Comparison of ENCODE assay signal across 9 mouse cellular contexts in the genomic region with DNA sequence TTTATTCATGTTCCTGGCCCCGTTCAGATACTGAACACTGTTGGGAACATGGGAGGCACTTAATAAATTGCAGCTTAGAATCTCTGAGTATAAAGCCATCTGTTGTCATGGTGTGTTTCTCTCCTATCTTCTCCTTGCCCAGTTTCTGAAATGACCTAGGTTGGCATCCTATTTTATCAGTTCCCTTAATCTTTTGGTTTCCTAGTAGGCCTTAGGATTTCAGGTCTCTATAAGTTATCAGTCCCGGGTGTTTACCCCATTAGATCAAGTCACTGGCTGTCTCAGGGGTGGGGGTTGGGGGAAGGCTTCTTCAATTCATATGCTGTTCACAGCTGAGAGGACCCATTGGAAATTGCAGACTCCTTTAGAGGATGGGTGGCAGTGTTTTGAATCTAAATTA. TPM values are rescaled to one million over a fixed set of nuclear protein-coding genes. Genes with fewer than 3 reads are reported as not detected.
DNase-seq lines count a peak whose midpoint lies in the region; ATAC-seq and TF ChIP-seq lines count a peak whose summit lies in the region.
"Had no signal": no experiment of that assay in that cellular context is flagged by ENCODE, and none has a peak within 500 bp of the region (broad histone marks: within the 10 kb centered on the region; RNA-seq: fewer than 3 reads in every experiment).

No protein-coding gene starts in this region.

- peaks cover 22% of the 10 kb centered on the region for H3K36me3 ChIP-seq in erythroblast, embryonic 14.5 days (ENCODE audit: control insufficient read depth)
- peaks cover 7% of the 10 kb centered on the region for H3K36me3 ChIP-seq in C2C12 (ENCODE audit: control insufficient read depth, insufficient read depth)
- H3K36me3 ChIP-seq in forebrain, postnatal 0 days (ENCODE audit: insufficient read depth): 0 out of 2 replicates have a peak, but pooled peaks cover 2% of the 10 kb centered on the region
- no peaks in the 10 kb centered on the region; the same call in 1 of the 2 replicates for H3K36me3 ChIP-seq in liver, embryonic 16.5 days (ENCODE audit: control insufficient read depth, insufficient read depth)

- no peak overlapping the region for H3ac ChIP-seq in C2C12 (ENCODE audit: control insufficient read depth, insufficient read length, low read depth)

- peaks cover 27% of the 10 kb centered on the region for H3K4me1 ChIP-seq in erythroblast, embryonic 14.5 days (ENCODE audit: control insufficient read depth)
- H3K4me1 ChIP-seq in forebrain, postnatal 0 days (ENCODE audit: insufficient read depth): peaks cover 7% of the 10 kb centered on the region; the same call in 1 of the 2 replicates
- peaks cover 13% of the 10 kb centered on the region for H3K4me1 ChIP-seq in liver, embryonic 16.5 days (ENCODE audit: control insufficient read depth, low read depth, low read length)

- H3K9ac ChIP-seq in forebrain, postnatal 0 days: peak overlapping the region; percentile 93
- peak overlapping the region; percentile 98 for H3K9ac ChIP-seq in liver, embryonic 16.5 days (ENCODE audit: low read depth, low read length)

- no peak for TF ChIP-seq CTCF in C2C12 (IDR thresholded peaks at IDR 0.05; ENCODE audit: control insufficient read depth, insufficient read depth, insufficient read length)
- no peak for TF ChIP-seq CTCF in forebrain, postnatal 0 days (IDR thresholded peaks at IDR 0.05; ENCODE audit: low read depth)

- peaks cover 61% of the 10 kb centered on the region for H3K79me2 ChIP-seq in C2C12 (ENCODE audit: control insufficient read depth, insufficient read depth)

- peaks cover 46% of the 10 kb centered on the region for H3K79me3 ChIP-seq in C2C12 (ENCODE audit: low read depth)

- H3K27me3 ChIP-seq in erythroblast, embryonic 14.5 days (ENCODE audit: control insufficient read depth): no peaks in the 10 kb centered on the region
- H3K27me3 ChIP-seq in C2C12 (ENCODE audit: control insufficient read depth, insufficient read depth, insufficient read length): no peaks in the 10 kb centered on the region
- no peaks in the 10 kb centered on the region for H3K27me3 ChIP-seq in forebrain, postnatal 0 days (ENCODE audit: insufficient read depth, low read length)
- H3K27me3 ChIP-seq in liver, embryonic 16.5 days (ENCODE audit: control insufficient read depth, insufficient read depth, low read depth, low read length): no peaks in the 10 kb centered on the region

- no peak for DNase-seq in forebrain, postnatal 0 days
- DNase-seq in thymus, postnatal 0 days (ENCODE audit: low spot score): no peak
- no peak for DNase-seq in urinary bladder, postnatal 4 days (ENCODE audit: low spot score in 2 of 2)
- no peak for DNase-seq in kidney, adult 9 months

- H3K4me2 ChIP-seq in forebrain, postnatal 0 days (ENCODE audit: low read depth): peak overlapping the region; percentile 85
- H3K4me2 ChIP-seq in liver, embryonic 16.5 days (ENCODE audit: low read depth, low read length): peak overlapping the region; percentile 91

- H3K27ac ChIP-seq in forebrain, postnatal 0 days (ENCODE audit: low read depth, low read length): no peak overlapping the region
- H3K27ac ChIP-seq in liver, embryonic 16.5 days (ENCODE audit: low read length): no peak overlapping the region

- H3K9me3 ChIP-seq in erythroblast, embryonic 14.5 days (ENCODE audit: control insufficient read depth, low read length): no peaks in the 10 kb centered on the region
- H3K9me3 ChIP-seq in forebrain, postnatal 0 days (ENCODE audit: low read length): no peaks in the 10 kb centered on the region
- no peaks in the 10 kb centered on the region for H3K9me3 ChIP-seq in liver, embryonic 16.5 days (replicated peaks; ENCODE audit: control insufficient read depth, low read length)

- ATAC-seq in erythroblast, adult 5-6 weeks (replicated peaks; ENCODE audit: low FRiP score, poor library complexity, severe bottlenecking): no peak
- no peak for ATAC-seq in forebrain, postnatal 0 days
- no peak for ATAC-seq in liver, embryonic 16.5 days (ENCODE audit: low read depth)

- WGBS in forebrain, postnatal 0 days: 65% methylated on average over 2 of the region's 2 CpGs
- WGBS in liver, embryonic 16.5 days (ENCODE audit: insufficient replicate concordance): 27% methylated on average over 2 of the region's 2 CpGs

- peak overlapping the region; percentile 94 for H3K4me3 ChIP-seq in erythroblast, embryonic 14.5 days (replicated peaks)
- H3K4me3 ChIP-seq in C2C12 (ENCODE audit: insufficient read depth, poor library complexity, severe bottlenecking): peak overlapping the region; percentile 55
- peak overlapping the region; percentile 87 for H3K4me3 ChIP-seq in forebrain, postnatal 0 days (ENCODE audit: low read depth, low read length)
- peak overlapping the region; percentile 95 for H3K4me3 ChIP-seq in liver, embryonic 16.5 days (ENCODE audit: low read depth, low read length)

TF ChIP-seq in C2C12, 6 proteins besides CTCF, POLR2A, EP300 and RAD21:
- TF ChIP-seq USF1 (IDR thresholded peaks at IDR 0.05; ENCODE audit: low read depth): no peak
- TF ChIP-seq MAX (IDR thresholded peaks at IDR 0.05): no peak
- TF ChIP-seq FOSL1 (IDR thresholded peaks at IDR 0.05; ENCODE audit: insufficient read depth, low read length, poor library complexity, severe bottlenecking): no peak
- TF ChIP-seq MYOG (IDR thresholded peaks at IDR 0.05; ENCODE audit: control insufficient read depth, extremely low read depth, insufficient read length): no peak
- no peak for TF ChIP-seq CEBPB (IDR thresholded peaks at IDR 0.05; ENCODE audit: low read depth)
- TF ChIP-seq MYOD1 (IDR thresholded peaks at IDR 0.05; ENCODE audit: control insufficient read depth, insufficient read length, low read depth): no peak

RNA-seq across cellular contexts. Expression of gene Kpna7, which starts 1.0 kb away (rescaled TPM):
- not detected in 2 replicates for polyA plus RNA-seq in erythroblast, embryonic 14.5 days (2012)
- not detected in 2 replicates for total RNA-seq in erythroblast, adult 5-6 weeks (2015; ENCODE audit: low replicate concordance)
- total RNA-seq in erythroblast, adult 5-6 weeks (2017; ENCODE audit: low replicate concordance): not detected in 2 replicates
- polyA plus RNA-seq in C2C12 (2012; fragmentation: generic; extraction: Trizol): not detected
- total RNA-seq in forebrain, postnatal 0 days (2014; rRNA removed): 0.46 TPM in 1 of 2 replicates, not detected in the other
- not detected in 2 replicates for polyA plus RNA-seq in forebrain, postnatal 0 days (2015; fragmentation: Nextera tagmentation; extraction: Ambion mirVana)
- 0.14 and 0.17 TPM in 2 replicates for polyA plus RNA-seq in liver, embryonic 16.5 days (2015; fragmentation: Nextera tagmentation; extraction: Ambion mirVana)
- 0.05 and 0.20 TPM in 2 replicates for polyA plus RNA-seq in thymus, postnatal 0 days (2015; fragmentation: Nextera tagmentation; extraction: Ambion mirVana)
- polyA plus RNA-seq: large intestine, adult 2 months had no signal

RNA-seq across cellular contexts. Expression of gene Arpc1a, which starts 1.2 kb away (rescaled TPM):
- 2.7 and 3.0 TPM in 2 replicates for polyA plus RNA-seq in erythroblast, embryonic 14.5 days (2012)
- total RNA-seq in erythroblast, adult 5-6 weeks (2015; ENCODE audit: low replicate concordance): 25.2 and 41.4 TPM in 2 replicates
- 13.6 and 27.2 TPM in 2 replicates for total RNA-seq in erythroblast, adult 5-6 weeks (2017; ENCODE audit: low replicate concordance)
- 91.7 TPM for polyA plus RNA-seq in C2C12 (2012; fragmentation: generic; extraction: Trizol)
- total RNA-seq in forebrain, postnatal 0 days (2014; rRNA removed): 146 and 156 TPM in 2 replicates
- polyA plus RNA-seq in forebrain, postnatal 0 days (2015; fragmentation: Nextera tagmentation; extraction: Ambion mirVana): 246 and 273 TPM in 2 replicates
- polyA plus RNA-seq in liver, embryonic 16.5 days (2015; fragmentation: Nextera tagmentation; extraction: Ambion mirVana): 52.2 and 52.3 TPM in 2 replicates
- polyA plus RNA-seq in thymus, postnatal 0 days (2015; fragmentation: Nextera tagmentation; extraction: Ambion mirVana): 148 and 153 TPM in 2 replicates

RNA-seq across cellular contexts. Expression of gene Arpc1b, which starts 29.2 kb away (rescaled TPM):
- 5.7 and 6.2 TPM in 2 replicates for polyA plus RNA-seq in erythroblast, embryonic 14.5 days (2012)
- total RNA-seq in erythroblast, adult 5-6 weeks (2015; ENCODE audit: low replicate concordance): 60.5 and 70.8 TPM in 2 replicates
- total RNA-seq in erythroblast, adult 5-6 weeks (2017; ENCODE audit: low replicate concordance): 46.7 and 74.1 TPM in 2 replicates
- 741 TPM for polyA plus RNA-seq in C2C12 (2012; fragmentation: generic; extraction: Trizol)
- total RNA-seq in forebrain, postnatal 0 days (2014; rRNA removed): 28.6 and 34.2 TPM in 2 replicates
- polyA plus RNA-seq in forebrain, postnatal 0 days (2015; fragmentation: Nextera tagmentation; extraction: Ambion mirVana): 59.9 and 67.1 TPM in 2 replicates
- 164 and 166 TPM in 2 replicates for polyA plus RNA-seq in liver, embryonic 16.5 days (2015; fragmentation: Nextera tagmentation; extraction: Ambion mirVana)
- polyA plus RNA-seq in thymus, postnatal 0 days (2015; fragmentation: Nextera tagmentation; extraction: Ambion mirVana): 563 and 603 TPM in 2 replicates

RNA-seq across cellular contexts. Expression of gene 1700018F24Rik, which starts 42.0 kb away (rescaled TPM):
- polyA plus RNA-seq in erythroblast, embryonic 14.5 days (2012): not detected in 2 replicates
- total RNA-seq in erythroblast, adult 5-6 weeks (2015; ENCODE audit: low replicate concordance): not detected in 2 replicates
- not detected in 2 replicates for total RNA-seq in erythroblast, adult 5-6 weeks (2017; ENCODE audit: low replicate concordance)
- not detected for polyA plus RNA-seq in C2C12 (2012; fragmentation: generic; extraction: Trizol)
- not detected in 2 replicates for total RNA-seq in forebrain, postnatal 0 days (2014; rRNA removed)
- not detected in 2 replicates for polyA plus RNA-seq in forebrain, postnatal 0 days (2015; fragmentation: Nextera tagmentation; extraction: Ambion mirVana)
- polyA plus RNA-seq in liver, embryonic 16.5 days (2015; fragmentation: Nextera tagmentation; extraction: Ambion mirVana): not detected in 2 replicates
- 0.22 TPM in 1 of 2 replicates, not detected in the other for polyA plus RNA-seq in thymus, postnatal 0 days (2015; fragmentation: Nextera tagmentation; extraction: Ambion mirVana)
- polyA plus RNA-seq: large intestine, adult 2 months had no signal

RNA-seq across cellular contexts. Expression of gene Gm4871, which starts 52.3 kb away (rescaled TPM):
- polyA plus RNA-seq in erythroblast, embryonic 14.5 days (2012): not detected in 2 replicates
- not detected in 2 replicates for total RNA-seq in erythroblast, adult 5-6 weeks (2015; ENCODE audit: low replicate concordance)
- not detected in 2 replicates for total RNA-seq in erythroblast, adult 5-6 weeks (2017; ENCODE audit: low replicate concordance)
- not detected for polyA plus RNA-seq in C2C12 (2012; fragmentation: generic; extraction: Trizol)
- not detected in 2 replicates for total RNA-seq in forebrain, postnatal 0 days (2014; rRNA removed)
- not detected in 2 replicates for polyA plus RNA-seq in forebrain, postnatal 0 days (2015; fragmentation: Nextera tagmentation; extraction: Ambion mirVana)
- polyA plus RNA-seq in liver, embryonic 16.5 days (2015; fragmentation: Nextera tagmentation; extraction: Ambion mirVana): not detected in 2 replicates
- polyA plus RNA-seq in thymus, postnatal 0 days (2015; fragmentation: Nextera tagmentation; extraction: Ambion mirVana): not detected in 2 replicates
- polyA plus RNA-seq: large intestine, adult 2 months had no signal

Comparison
In these comparisons a context has a peak if more than half of its experiments do, and no peak if none do; other contexts are left out.
1. RNA of gene Arpc1a, which starts 1.2 kb away (polyA plus RNA-seq): 246 to 273 TPM in forebrain, postnatal 0 days, 148 to 153 TPM in thymus, postnatal 0 days, 91.7 TPM in C2C12 (single experiment) and 52.2 to 52.3 TPM in liver, embryonic 16.5 days; 2.7 to 3.0 TPM in erythroblast, embryonic 14.5 days; every median in the first group is over 10 times any median in the second.
2. Peak in every context shown above with its lines, with median percentiles within 50 percentile points of each other: H3K4me3 ChIP-seq.